ENCODE assay signal across 16 mouse cellular contexts in the genomic region with DNA sequence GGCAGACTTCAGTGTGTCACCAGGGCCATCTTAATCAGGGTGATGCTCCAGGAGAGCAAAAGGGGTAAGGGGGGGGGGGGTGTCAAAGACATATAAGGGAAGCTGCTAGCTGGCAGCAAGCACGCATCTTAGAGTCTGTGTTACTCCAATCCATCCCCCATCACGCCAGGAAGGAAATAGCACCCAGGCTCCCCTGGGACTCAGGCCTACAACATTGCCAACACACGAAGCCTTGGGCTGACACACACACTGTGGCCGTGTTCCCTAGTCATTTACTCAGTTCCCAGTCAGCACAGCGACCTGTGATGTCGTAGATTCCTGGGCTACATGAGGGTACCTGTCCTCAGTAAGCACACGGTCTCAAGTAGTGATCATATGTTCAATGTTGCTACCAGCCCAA. TPM values are rescaled to one million over a fixed set of nuclear protein-coding genes. Genes with fewer than 3 reads are reported as not detected.
DNase-seq lines count a peak whose midpoint lies in the region; ATAC-seq and TF ChIP-seq lines count a peak whose summit lies in the region.
"Had no signal": no experiment of that assay in that cellular context is flagged by ENCODE, and none has a peak within 500 bp of the region (broad histone marks: within the 10 kb centered on the region; RNA-seq: fewer than 3 reads in every experiment).

No protein-coding gene starts in this region.

- H3K9ac ChIP-seq in hindbrain, embryonic 16.5 days (ENCODE audit: low read depth, low read length): no peak overlapping the region
- H3K9ac ChIP-seq: intestine, embryonic 15.5 days had no signal

- peaks cover 51% of the 10 kb centered on the region for H3K4me1 ChIP-seq in hindbrain, embryonic 10.5 days (replicated peaks)
- peaks cover 23% of the 10 kb centered on the region for H3K4me1 ChIP-seq in hindbrain, embryonic 16.5 days (ENCODE audit: control insufficient read depth, insufficient read depth, low read depth, low read length)
- H3K4me1 ChIP-seq in testis, adult 2 months (ENCODE audit: control insufficient read depth, insufficient read depth, low read length): peaks cover 30% of the 10 kb centered on the region

- ATAC-seq in hindbrain, embryonic 16.5 days: no peak
- ATAC-seq: forebrain, embryonic 14.5 days; intestine, embryonic 15.5 days had no signal

- H3K27me3 ChIP-seq in hindbrain, embryonic 10.5 days (ENCODE audit: insufficient read depth, poor library complexity, severe bottlenecking): peaks cover 8% of the 10 kb centered on the region; the same call in 1 of the 2 replicates
- no peaks in the 10 kb centered on the region for H3K27me3 ChIP-seq in hindbrain, embryonic 16.5 days (replicated peaks; ENCODE audit: control insufficient read depth, insufficient read depth, low read length)
- H3K27me3 ChIP-seq in testis, adult 2 months (ENCODE audit: control insufficient read depth, insufficient read depth, low read length): no peaks in the 10 kb centered on the region
- H3K27me3 ChIP-seq: hindbrain, embryonic 13.5 days; intestine, embryonic 15.5 days had no signal

- peak; percentile 48 for DNase-seq in adrenal gland, postnatal 14 days
- no peak for DNase-seq in adrenal gland, postnatal 25 days
- no peak for DNase-seq in hindbrain, embryonic 10.5 days (ENCODE audit: low spot score)
- no peak for DNase-seq in testis, postnatal 10 days (ENCODE audit: low spot score)
- DNase-seq in liver: no peak
- DNase-seq: cerebellum, adult 11-12 months; cerebellum, adult 9-10 months; cerebellum, postnatal 25 days; heart, adult 11 months; heart, postnatal 10 days; heart, postnatal 4 days had no signal

- H3K9me3 ChIP-seq in hindbrain, embryonic 10.5 days: no peaks in the 10 kb centered on the region
- H3K9me3 ChIP-seq in hindbrain, embryonic 16.5 days (ENCODE audit: control insufficient read depth, low read length): no peaks in the 10 kb centered on the region
- H3K9me3 ChIP-seq: hindbrain, embryonic 13.5 days; intestine, embryonic 15.5 days had no signal

- H3K36me3 ChIP-seq in hindbrain, embryonic 10.5 days: no peaks in the 10 kb centered on the region
- H3K36me3 ChIP-seq in hindbrain, embryonic 16.5 days (ENCODE audit: control insufficient read depth, insufficient read depth, low read length): no peaks in the 10 kb centered on the region
- H3K36me3 ChIP-seq in testis, adult 2 months (ENCODE audit: control insufficient read depth, insufficient read depth, low read length): no peaks in the 10 kb centered on the region
- H3K36me3 ChIP-seq: hindbrain, embryonic 13.5 days; intestine, embryonic 15.5 days had no signal

- WGBS in hindbrain, embryonic 10.5 days: 82% methylated on average over 7 of the region's 7 CpGs
- WGBS in hindbrain, embryonic 16.5 days: 73% methylated on average over 7 of the region's 7 CpGs

- no peak for TF ChIP-seq CTCF in testis, adult 2 months (IDR thresholded peaks at IDR 0.05; ENCODE audit: control insufficient read depth, insufficient read depth, insufficient replicate concordance, low read depth, low read length)

- TF ChIP-seq POLR2A in testis, adult 2 months (IDR thresholded peaks at IDR 0.05; ENCODE audit: control insufficient read depth, low read depth, low read length): no peak

- no peak overlapping the region for H3K4me3 ChIP-seq in hindbrain, embryonic 10.5 days
- no peak overlapping the region for H3K4me3 ChIP-seq in hindbrain, embryonic 16.5 days (ENCODE audit: low read length)
- H3K4me3 ChIP-seq in testis, adult 2 months (ENCODE audit: control insufficient read depth, low read depth, low read length): peak overlapping the region; percentile 57
- H3K4me3 ChIP-seq: hindbrain, embryonic 13.5 days; intestine, embryonic 15.5 days had no signal

- no peak overlapping the region for H3K4me2 ChIP-seq in hindbrain, embryonic 16.5 days (ENCODE audit: low read length)
- H3K4me2 ChIP-seq: intestine, embryonic 15.5 days had no signal

- peak overlapping the region; percentile 92; the same call in 1 of the 2 replicates for H3K27ac ChIP-seq in hindbrain, embryonic 10.5 days
- H3K27ac ChIP-seq in hindbrain, embryonic 16.5 days (ENCODE audit: low read depth, low read length): no peak overlapping the region
- H3K27ac ChIP-seq in testis, adult 2 months (ENCODE audit: control insufficient read depth, insufficient read depth, low read depth, low read length): no peak overlapping the region
- H3K27ac ChIP-seq: hindbrain, embryonic 13.5 days; intestine, embryonic 15.5 days had no signal

RNA-seq across cellular contexts. Expression of gene Lpin1, which starts 17.8 kb away (rescaled TPM):
- total RNA-seq in adrenal gland, postnatal 14 days (2021): 135 and 224 TPM in 2 replicates
- total RNA-seq in adrenal gland, postnatal 25 days (2021): 53.1 and 72.2 TPM in 2 replicates
- 6.4 and 10.6 TPM in 2 replicates for polyA plus RNA-seq in hindbrain, embryonic 10.5 days (2016; fragmentation: Nextera tagmentation; extraction: Ambion mirVana)
- 14.8 and 18.0 TPM in 2 replicates for polyA plus RNA-seq in hindbrain, embryonic 16.5 days (2015; fragmentation: Nextera tagmentation; extraction: Ambion mirVana)
- polyA plus RNA-seq in testis, adult 2 months (2012; rRNA removed): 300 and 301 TPM in 2 replicates

Comparison
In these comparisons a context has a peak if more than half of its experiments do, and no peak if none do; other contexts are left out.
1. RNA of gene Lpin1, which starts 17.8 kb away (polyA plus RNA-seq): 300 to 301 TPM in testis, adult 2 months; 14.8 to 18.0 TPM in hindbrain, embryonic 16.5 days and 6.4 to 10.6 TPM in hindbrain, embryonic 10.5 days; every median in the first group is over 10 times any median in the second.